Mouse (Mus musculus) heart, adult 8-10 months (tissue): ENCODE data around the gene Sun3. TPM values are rescaled to one million over a fixed set of nuclear protein-coding genes. Genes with fewer than 3 reads are reported as not detected.

ENCODE experiments used
- DNase-seq: peaks from one replicate; pipeline ENCODE4 v3.0.0; 2022; ENCODE audit warnings: low spot score
- total RNA-seq, 4 experiments: library from RNA; stranded (reverse); gene quantifications; 2 replicates each; pipeline ENCODE4 v1.2.4; 2022

Sun3 gene
- total RNA-seq, result 1 to 10 TPM; 1.1 to 2.4 (median 1.9) TPM

DNA sequence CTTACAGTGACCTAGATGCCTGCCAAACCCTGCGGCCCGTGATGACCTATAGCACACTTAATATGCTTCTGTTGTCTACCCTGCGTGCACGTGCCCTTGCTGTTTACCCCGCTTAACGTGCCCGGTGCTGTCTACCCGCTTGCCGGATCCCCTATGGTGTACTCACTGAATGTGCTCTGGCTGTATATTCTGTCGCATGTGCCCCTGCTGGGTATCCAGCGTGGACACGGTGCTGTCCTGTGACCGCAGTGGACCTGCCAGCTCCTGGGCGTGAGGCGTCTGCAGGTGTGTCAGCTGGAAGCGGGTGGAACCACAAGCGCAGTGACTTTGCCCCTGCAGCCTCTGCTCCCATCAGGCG is at the start of gene Sun3:
Sun3 (minus strand) TSS at position 289 of the 358 bp plus-strand sequence.
- DNase-seq, result no peak

DNA sequence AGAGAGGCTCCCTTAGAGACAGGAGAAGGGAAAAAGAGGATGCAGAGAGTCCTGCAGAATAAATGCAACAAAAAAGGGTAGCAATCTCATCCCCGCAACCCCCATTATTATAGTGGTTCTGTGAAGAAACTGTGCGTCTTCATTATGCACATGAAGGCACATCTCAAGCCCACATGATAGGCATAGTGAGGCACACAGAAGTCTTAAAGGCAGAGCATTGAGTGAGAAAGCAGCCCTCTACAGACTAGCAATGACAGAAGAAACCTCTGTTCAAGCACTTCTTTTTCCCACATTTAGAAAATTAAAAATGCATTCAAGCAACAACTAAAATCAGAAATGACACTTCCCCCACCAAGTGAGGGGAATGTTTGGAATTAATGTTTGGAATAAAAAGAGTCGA is 27.7 kb upstream of the Sun3 start:
- no peak for DNase-seq

GRCm38 (mm10) chr11:9060484-9060883 is 11.7 kb upstream of the Sun3 start:
- no peak for DNase-seq

DNA sequence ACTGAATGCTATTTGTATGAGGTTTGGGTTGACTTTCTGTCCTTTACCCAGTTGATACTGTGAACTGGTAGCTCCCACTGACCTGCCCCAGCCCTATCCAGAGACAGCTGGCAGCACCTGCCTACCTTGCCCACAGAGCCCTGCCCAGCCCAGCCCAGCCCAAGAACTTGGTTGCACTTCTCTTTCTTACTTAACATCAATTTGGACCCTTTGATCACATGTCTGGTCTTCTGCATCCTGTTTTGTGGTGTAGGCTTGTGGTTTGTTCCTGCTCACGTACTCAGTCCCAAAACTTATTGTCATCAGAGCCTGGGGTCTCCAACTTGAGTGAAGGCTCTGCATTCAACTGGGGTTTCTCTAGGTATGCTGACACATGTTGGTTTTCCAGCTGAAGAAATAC is 11.2 kb upstream of the Sun3 start:
- no peak for DNase-seq

GRCm38 (mm10) chr11:9057711-9058110 is 8.9 kb upstream of the Sun3 start:
- no peak for DNase-seq

- DNase-seq, result no peak
These were observed 8.1 kb upstream of the Sun3 start for GRCm38 (mm10) chr11:9056937-9057336.

DNA sequence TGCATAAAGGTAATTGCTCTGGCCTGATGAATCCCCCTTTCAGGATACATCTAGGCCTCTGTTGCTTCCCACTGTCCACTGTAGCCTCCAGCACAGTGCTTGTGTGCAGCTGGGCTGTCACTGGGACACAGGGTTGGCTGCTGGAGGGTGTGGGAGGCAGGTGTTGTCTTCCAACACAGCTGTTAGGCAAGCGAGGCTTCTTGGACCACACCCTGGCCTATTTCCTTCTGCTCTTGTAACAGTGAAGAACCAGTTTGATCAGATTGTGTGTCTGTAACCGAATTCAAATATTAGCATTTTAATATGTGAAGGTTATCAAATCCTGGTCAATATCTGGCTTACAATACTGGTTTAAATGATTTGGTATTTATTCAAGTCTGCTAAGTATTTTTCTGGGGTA is 3.1 kb upstream of the Sun3 start:
- DNase-seq, result no peak

DNA sequence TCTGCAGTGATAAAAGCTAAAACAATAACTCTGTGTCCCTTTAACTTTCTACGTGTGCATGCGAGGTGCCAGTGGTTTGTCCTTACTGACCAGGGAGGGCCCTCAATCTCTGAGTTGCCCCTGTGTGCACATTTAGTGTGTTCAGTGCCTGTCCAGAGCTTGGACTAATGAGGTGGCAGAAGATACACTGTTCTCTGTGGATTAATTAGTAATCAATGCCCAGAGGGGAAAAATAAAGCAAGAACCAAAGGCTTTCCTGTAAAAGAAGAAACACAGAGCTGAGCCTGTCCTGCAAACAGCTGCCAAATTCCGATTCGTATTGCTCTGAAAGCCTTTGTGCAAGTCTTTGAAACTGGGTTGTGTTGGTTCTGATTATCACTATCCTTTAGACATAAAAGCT is 1.4 kb upstream of the Sun3 start:
- no peak for DNase-seq

DNA sequence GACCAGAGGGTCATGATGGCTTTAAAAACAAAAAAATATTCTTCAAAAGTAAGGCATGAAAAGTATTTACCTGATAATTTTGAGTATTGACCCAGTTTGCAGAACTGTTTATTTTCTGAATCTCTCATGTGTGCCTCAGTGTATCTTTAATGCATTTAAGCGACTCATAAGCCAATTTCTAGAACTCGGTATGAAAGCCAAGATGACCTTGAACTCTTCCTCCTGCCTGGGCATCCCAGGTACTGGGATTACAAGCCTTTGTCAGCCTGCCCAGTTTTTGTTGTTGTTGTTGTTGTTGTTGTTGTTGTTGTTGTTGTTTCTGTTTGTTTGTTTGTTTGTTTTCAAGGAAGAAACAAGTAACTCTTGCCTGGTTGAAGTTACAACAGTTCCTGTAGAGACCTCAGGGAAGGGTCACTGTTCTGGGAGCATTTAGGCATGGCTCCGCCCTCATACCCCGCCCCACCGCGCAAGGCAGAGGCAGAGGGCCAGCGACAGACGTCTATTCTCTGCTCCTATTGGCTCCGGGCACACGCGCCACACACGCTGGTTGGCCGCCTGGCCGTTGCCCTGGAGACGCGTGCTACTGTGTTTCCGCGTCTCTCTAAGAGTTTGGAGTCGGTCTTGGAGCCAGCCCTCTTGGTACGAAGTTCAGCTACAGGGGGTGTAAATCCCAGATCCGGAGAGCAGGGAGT is 634 bp downstream of the Sun3 start, which contains the start of gene Gm11992:
Gm11992 (plus strand) TSS at position 584 of the 692 bp plus-strand sequence.
- DNase-seq, result peak; percentile 72

DNA sequence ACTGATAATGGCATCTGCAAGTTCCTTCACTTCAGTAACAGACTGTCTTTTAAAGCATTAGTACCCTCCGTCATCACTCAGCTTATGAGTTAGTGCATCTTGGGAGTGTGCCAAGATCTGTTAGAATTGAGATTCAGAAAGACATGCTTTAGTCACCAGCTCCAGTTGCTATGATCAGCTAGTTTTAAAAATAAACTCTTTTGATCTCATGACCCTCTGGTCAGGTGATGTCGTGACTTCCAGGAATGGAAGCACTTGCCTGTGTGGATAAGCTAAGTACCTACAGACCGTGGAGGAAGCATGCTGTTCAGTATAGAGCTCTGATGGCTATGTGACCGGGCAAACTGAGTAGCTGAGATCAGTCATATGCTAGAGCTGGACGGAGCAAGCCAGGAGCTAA is 1.7 kb downstream of the Sun3 start:
- peak; percentile 72 for DNase-seq

- no peak for DNase-seq
These were observed 2.2 kb downstream of the Sun3 start for GRCm38 (mm10) chr11:9046546-9046945.

DNA sequence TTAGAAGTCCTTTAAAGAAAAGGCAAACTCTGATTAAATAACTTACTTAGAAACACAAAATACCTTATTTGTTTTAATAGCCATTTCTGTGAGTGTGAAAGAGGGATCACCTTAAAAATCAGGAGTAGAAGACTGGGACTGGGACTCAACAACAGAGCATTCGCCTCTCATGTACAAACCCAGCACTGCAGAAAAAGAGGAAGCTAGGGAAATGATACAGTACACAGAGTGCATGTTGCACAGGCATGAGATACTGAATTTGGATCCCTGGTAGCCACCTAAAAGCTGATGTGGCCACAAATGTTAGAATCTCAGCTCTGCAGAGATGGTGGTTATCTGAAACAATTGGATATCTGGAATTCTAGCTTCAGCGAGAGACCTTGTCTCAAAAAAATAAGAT is 17.3 kb downstream of the Sun3 start:
- DNase-seq, result no peak

DNA sequence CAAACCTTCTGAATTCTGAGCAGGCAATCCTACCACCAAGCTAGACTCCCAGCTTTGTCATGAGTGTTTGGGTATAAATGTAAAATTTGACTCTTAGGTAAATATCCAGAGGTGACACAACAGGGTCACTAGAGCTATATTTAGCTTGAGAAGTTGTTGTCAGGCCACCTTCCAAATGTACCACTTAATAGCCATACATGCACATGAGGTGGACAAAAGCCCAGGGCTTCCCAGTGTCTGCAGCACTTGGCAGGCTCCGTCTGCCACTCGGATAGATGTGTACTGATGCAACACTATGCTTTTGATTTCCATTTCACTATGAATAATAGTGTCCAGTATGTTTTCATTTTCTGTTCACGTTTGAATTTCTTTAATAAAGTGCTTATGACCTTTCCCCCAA is 23.6 kb downstream of the Sun3 start:
- DNase-seq, result peak; percentile 35

DNA sequence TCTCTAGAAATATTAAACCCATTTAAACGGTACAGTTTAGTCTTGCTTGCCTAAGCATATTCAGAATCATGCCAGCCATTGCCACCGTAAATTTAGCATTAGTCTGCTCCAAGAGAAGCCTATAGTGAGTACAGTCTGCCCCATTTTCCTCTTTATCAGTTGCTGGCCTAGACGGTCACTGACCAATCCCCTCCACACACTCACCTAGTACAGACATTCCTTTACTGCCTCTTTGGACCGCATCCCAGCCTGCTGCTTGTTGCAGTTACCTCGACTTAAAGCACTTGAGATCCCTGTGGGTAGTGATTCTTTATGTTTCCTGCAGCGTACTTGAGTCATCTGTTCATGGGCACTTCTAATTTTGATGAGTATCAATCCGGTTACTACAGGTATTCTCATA is 24.0 kb downstream of the Sun3 start:
- DNase-seq, result no peak

DNA sequence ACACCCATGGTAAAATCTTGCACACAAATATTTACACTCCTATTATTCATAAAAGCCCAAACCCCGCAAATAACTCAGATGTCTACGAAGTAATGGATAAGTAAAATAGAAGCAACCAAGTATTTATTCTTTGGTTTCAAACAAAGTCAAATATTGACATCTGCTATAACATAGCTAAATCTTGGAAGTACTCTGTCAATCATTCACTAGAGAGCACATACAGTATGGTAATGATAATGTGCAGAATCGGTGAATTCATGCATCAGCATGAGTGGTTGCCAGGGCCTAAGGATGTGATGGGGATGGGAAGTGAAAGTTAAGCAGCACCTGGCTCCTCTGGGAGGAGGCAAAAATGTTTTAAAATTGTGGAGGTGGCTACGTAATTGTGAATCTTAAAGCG is 28.6 kb downstream of the Sun3 start:
- no peak for DNase-seq

DNA sequence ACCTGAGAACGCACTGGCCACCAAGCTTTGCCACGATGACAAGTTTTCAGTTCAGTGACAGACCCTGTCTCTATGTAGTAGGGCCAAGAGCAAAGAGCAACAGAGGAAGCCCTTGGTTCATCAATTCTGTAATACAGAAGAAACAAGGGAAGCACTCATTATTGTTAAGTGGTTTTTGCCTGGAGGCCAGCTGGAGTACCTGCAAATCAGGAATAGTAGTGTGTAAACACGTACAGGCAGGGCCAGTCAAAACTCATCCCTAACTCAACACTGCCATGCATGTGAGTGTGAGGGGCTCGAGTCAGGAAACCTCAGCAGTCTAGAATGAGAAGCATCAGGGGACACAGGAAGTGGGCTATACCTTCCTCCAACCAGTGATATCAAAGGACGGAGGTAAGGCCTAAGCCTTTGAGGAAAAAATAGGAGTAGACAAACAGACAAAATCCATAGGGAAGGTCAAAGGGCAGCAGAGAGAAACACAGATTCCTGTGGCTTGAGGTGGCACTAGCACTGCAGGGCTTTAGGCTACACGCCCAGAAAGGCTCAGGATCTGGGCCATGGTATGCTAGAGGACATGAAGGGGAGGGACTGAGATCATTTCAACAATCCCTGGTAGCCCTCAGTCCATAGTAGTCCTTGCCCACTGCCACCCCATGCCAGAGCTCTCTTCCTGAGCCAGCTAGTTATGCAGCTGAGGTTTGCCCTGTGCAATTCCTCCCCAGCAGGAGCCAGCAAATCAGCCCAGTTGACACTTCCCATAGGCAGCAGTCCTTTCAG is 30.1 kb downstream of the Sun3 start:
- DNase-seq, result no peak

GRCm38 (mm10) chr11:9014740-9015139 is 34.1 kb downstream of the Sun3 start:
- no peak for DNase-seq

DNA sequence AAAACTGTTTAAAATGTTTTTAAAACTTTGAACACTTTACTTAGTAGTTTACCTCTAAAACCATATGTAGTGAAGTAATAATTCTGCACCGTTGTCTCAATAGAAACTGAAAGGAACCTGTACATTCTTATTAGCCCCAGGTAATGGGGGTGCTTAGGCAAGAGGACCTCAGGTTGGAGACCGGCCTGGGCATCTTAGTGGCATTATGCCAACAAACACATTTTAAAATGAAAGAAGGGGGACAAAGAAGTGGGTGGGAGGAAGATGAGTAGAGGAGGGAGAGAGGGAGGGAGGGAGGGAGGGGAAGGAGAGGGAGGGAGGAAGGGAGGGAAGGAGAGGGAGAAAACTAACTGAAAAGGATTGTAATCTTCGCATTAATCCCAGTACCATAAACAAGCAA is 37.4 kb downstream of the Sun3 start:
- no peak for DNase-seq

- peak; percentile 85 for DNase-seq
These were observed 37.9 kb downstream of the Sun3 start, which contains the start of gene Hus1 for GRCm38 (mm10) chr11:9010853-9011339. TSS of gene Hus1 (minus strand) at chr11:9011191.

DNA sequence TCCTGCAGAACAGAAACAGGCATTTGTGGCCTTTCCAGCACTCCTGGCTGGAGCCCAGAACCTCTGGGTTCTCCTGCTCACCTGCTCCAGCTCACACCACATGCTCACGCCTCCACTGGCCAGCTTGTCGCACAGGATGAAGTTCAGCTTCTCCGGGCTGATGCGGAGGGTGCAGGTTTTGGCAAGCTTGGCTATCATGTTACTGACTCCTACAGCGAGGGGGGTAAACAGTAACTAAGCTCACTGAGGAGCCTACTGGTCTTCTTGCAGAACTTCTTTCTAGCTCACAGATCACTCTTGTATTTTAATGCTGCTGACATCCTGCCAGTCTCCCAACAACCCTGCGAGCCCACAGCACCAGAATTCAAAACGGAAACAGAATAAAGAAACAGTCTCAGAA is 38.4 kb downstream of the Sun3 start:
- DNase-seq, result no peak

- no peak for DNase-seq
These were observed 40.0 kb downstream of the Sun3 start for GRCm38 (mm10) chr11:9008761-9009160.

DNA sequence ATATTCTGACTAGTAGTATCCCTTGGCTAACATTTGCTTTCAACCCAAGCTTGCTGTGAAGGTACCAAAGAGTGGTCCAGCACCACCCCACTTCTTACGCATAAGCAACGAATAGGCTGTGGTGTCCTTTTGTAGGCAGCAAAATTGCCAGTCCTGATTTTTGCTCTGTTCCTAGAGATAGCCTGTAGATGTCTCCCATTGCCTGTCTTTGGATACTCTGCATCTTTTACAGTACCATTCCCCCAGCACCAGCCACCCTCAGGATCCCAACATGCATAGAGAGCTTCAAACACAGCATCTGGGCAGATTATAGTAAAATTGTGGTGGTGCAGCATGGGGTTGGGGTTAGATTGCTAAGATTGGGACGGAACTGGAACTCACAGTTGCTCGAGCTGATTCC is 60.7 kb downstream of the Sun3 start:
- no peak for DNase-seq

GRCm38 (mm10) chr11:8986058-8986457 is 62.7 kb downstream of the Sun3 start:
- peak; percentile 26 for DNase-seq
